Mouse (Mus musculus) lung, embryonic 16.5 days (tissue): ENCODE data around the gene Ugt1a7c. TPM values are rescaled to one million over a fixed set of nuclear protein-coding genes. Genes with fewer than 3 reads are reported as not detected.

Source experiments
- ATAC-seq: fragments of 200-750 bp; cut with Nextera tagmentation; 2 replicates; pipeline ENCODE4 v1.8.0; 2017; ENCODE audit warnings: low read depth, mild to moderate bottlenecking, moderate library complexity
- H3K27ac ChIP-seq: fragments of 300-500 bp; sonication (generic); 2 replicates; pipeline ENCODE4 v1.5.1; 2014; ENCODE audit warnings: mild to moderate bottlenecking, control low read depth, low read length
- H3K27me3 ChIP-seq: fragments of 300-500 bp; sonication (generic); 2 replicates; pipeline ENCODE4 v1.6.1; 2014; ENCODE audit warnings: low read depth, low read length, mixed read lengths; ENCODE audit not compliant: control insufficient read depth, insufficient read depth
- H3K36me3 ChIP-seq: fragments of 300-500 bp; sonication (generic); 2 replicates; pipeline ENCODE4 v1.6.1; 2014; ENCODE audit warnings: low read length; ENCODE audit not compliant: control insufficient read depth, insufficient read depth
- H3K4me1 ChIP-seq: fragments of 300-500 bp; sonication (generic); replicated peaks from 2 replicates; pipeline ENCODE4 v1.6.1; 2014; ENCODE audit warnings: low read length, mixed read lengths; ENCODE audit not compliant: control insufficient read depth, insufficient read depth
- H3K4me2 ChIP-seq: fragments of 300-500 bp; sonication (generic); 2 replicates; pipeline ENCODE4 v1.6.1; 2014; ENCODE audit warnings: low read depth, low read length, control low read depth
- H3K4me3 ChIP-seq: fragments of 300-500 bp; sonication (generic); 2 replicates; pipeline ENCODE4 v1.5.1; 2014; ENCODE audit warnings: mild to moderate bottlenecking, low read length, control low read depth
- H3K9ac ChIP-seq: fragments of 300-500 bp; sonication (generic); 2 replicates; pipeline ENCODE4 v1.6.1; 2014; ENCODE audit warnings: low read length, control low read depth
- H3K9me3 ChIP-seq: fragments of 300-500 bp; sonication (generic); 2 replicates; pipeline ENCODE4 v1.6.1; 2016; ENCODE audit warnings: low read length; ENCODE audit not compliant: control insufficient read depth
- WGBS: fragments of 180-500 bp; shearing (Covaris S2); extraction: QIAGEN DNeasy Blood & Tissue Kit; methylation state at CpG from one replicate; pipeline ENCODE4 v1.1.7; 2014; 5-methylcytosine and 5-hydroxymethylcytosine counted together
- polyA plus RNA-seq: library from polyadenylated mRNA; unstranded; fragments of >200 nt; fragmentation: Nextera tagmentation; extraction: Ambion mirVana; gene quantifications from 2 replicates; pipeline ENCODE4 v1.2.1, GENCODE M21; 2015

The Ugt1a7c gene
- polyA plus RNA-seq, 1 experiment from 2014 or later: 2.3 TPM

- H3K27ac ChIP-seq: no peak within 1 kb of the TSS
- no peak within 1 kb of the TSS for H3K9ac ChIP-seq
- WGBS: 69% methylated on average over 7 of the region's 7 CpGs
- peaks cover 4% of the 10 kb centered on the region; the same call in 1 of the 2 replicates for H3K4me1 ChIP-seq
- no peaks in the 10 kb centered on the region for H3K36me3 ChIP-seq
- no peak within 1 kb of the TSS for H3K4me2 ChIP-seq
- H3K4me3 ChIP-seq: no peak within 1 kb of the TSS
- H3K9me3 ChIP-seq: peaks cover 6% of the 10 kb centered on the region; the same call in 1 of the 2 replicates
- ATAC-seq: no peak
- H3K27me3 ChIP-seq: no peaks in the 10 kb centered on the region
These were observed 105.6 kb downstream of the Ugt1a7c start, which contains the start of gene Ugt1a2 for GRCm38 (mm10) chr1:88200456-88200855. Gene Ugt1a2 (plus strand): TSS chr1:88200601.

GRCm38 (mm10) chr1:88205294-88205922 is 110.5 kb downstream of the Ugt1a7c start, which contains the start of gene Dnajb3:
Gene Dnajb3 (minus strand): TSS chr1:88205782.
- Histone ChIP-seq H3K9ac (peak within 1 kb of the TSS; percentile 78), H3K9me3 (peaks cover 6% of the 10 kb centered on the region; the same call in 1 of the 2 replicates), H3K27ac (no peak within 1 kb of the TSS), H3K4me1 (peaks cover 4% of the 10 kb centered on the region; the same call in 1 of the 2 replicates), H3K27me3 (no peaks in the 10 kb centered on the region), H3K4me2 (peak within 1 kb of the TSS; percentile 90), H3K36me3 (no peaks in the 10 kb centered on the region), H3K4me3 (peak within 1 kb of the TSS; percentile 54)
- peak; percentile 99 for ATAC-seq
- 6% methylated on average over 62 of the region's 62 CpGs for WGBS

- H3K27ac ChIP-seq: no peak overlapping the region
- WGBS: 60% methylated on average over 2 of the region's 2 CpGs
These were observed 112.1 kb downstream of the Ugt1a7c start for GRCm38 (mm10) chr1:88206843-88207479.

GRCm38 (mm10) chr1:88211812-88212211 is 117.0 kb downstream of the Ugt1a7c start, which contains the start of gene Ugt1a1:
Gene Ugt1a1 (plus strand): TSS chr1:88211959.
- ATAC-seq: no peak
- no peak within 1 kb of the TSS for H3K9ac ChIP-seq
- H3K4me3 ChIP-seq: no peak within 1 kb of the TSS
- no peaks in the 10 kb centered on the region for H3K36me3 ChIP-seq
- H3K9me3 ChIP-seq: peaks cover 46% of the 10 kb centered on the region
- WGBS: 62% methylated on average over 8 of the region's 8 CpGs
- H3K4me2 ChIP-seq: no peak within 1 kb of the TSS
- H3K4me1 ChIP-seq: no peaks in the 10 kb centered on the region
- no peak within 1 kb of the TSS for H3K27ac ChIP-seq
- no peaks in the 10 kb centered on the region for H3K27me3 ChIP-seq

More at GRCm38 (mm10) chr1:88206843-88207479, 112.1 kb downstream of the Ugt1a7c start:
- Histone ChIP-seq H3K9ac (no peak overlapping the region), H3K4me1 (peaks cover 4% of the 10 kb centered on the region; the same call in 1 of the 2 replicates), H3K4me2 (no peak overlapping the region), H3K27me3 (no peaks in the 10 kb centered on the region), H3K36me3 (no peaks in the 10 kb centered on the region), H3K9me3 (peaks cover 14% of the 10 kb centered on the region), H3K4me3 (no peak overlapping the region)
- ATAC-seq: no peak

- H3K27ac ChIP-seq: no peak overlapping the region
- no peak overlapping the region for H3K4me2 ChIP-seq
- no peak for ATAC-seq
- H3K9me3 ChIP-seq: peaks cover 53% of the 10 kb centered on the region
- H3K9ac ChIP-seq: no peak overlapping the region
- no peak overlapping the region for H3K4me3 ChIP-seq
- H3K36me3 ChIP-seq: no peaks in the 10 kb centered on the region
- 54% methylated on average over 8 of the region's 8 CpGs for WGBS
- H3K27me3 ChIP-seq: no peaks in the 10 kb centered on the region
- H3K4me1 ChIP-seq: no peaks in the 10 kb centered on the region
These were observed 117.6 kb downstream of the Ugt1a7c start for GRCm38 (mm10) chr1:88212341-88213045.

- Histone ChIP-seq H3K27ac (no peak overlapping the region), H3K27me3 (no peaks in the 10 kb centered on the region), H3K4me2 (no peak overlapping the region), H3K36me3 (no peaks in the 10 kb centered on the region), H3K4me1 (no peaks in the 10 kb centered on the region), H3K4me3 (no peak overlapping the region), H3K9ac (no peak overlapping the region), H3K9me3 (peaks cover 55% of the 10 kb centered on the region)
- 69% methylated on average over 1 of the region's 1 CpGs for WGBS
- ATAC-seq: no peak
These were observed 118.2 kb downstream of the Ugt1a7c start for GRCm38 (mm10) chr1:88213061-88213460.

GRCm38 (mm10) chr1:88213766-88214461 is 119.1 kb downstream of the Ugt1a7c start:
- no peak overlapping the region for H3K4me2 ChIP-seq
- H3K4me1 ChIP-seq: no peaks in the 10 kb centered on the region
- 73% methylated on average over 2 of the region's 2 CpGs for WGBS
- peaks cover 55% of the 10 kb centered on the region for H3K9me3 ChIP-seq
- no peak overlapping the region for H3K4me3 ChIP-seq
- H3K9ac ChIP-seq: no peak overlapping the region
- no peak overlapping the region for H3K27ac ChIP-seq
- no peaks in the 10 kb centered on the region for H3K27me3 ChIP-seq
- ATAC-seq: no peak
- H3K36me3 ChIP-seq: no peaks in the 10 kb centered on the region

GRCm38 (mm10) chr1:88214462-88214952 is 119.6 kb downstream of the Ugt1a7c start:
- no peak overlapping the region for H3K9ac ChIP-seq
- H3K27me3 ChIP-seq: no peaks in the 10 kb centered on the region
- 77% methylated on average over 2 of the region's 2 CpGs for WGBS
- no peak overlapping the region for H3K4me2 ChIP-seq
- ATAC-seq: no peak
- H3K36me3 ChIP-seq: no peaks in the 10 kb centered on the region
- no peak overlapping the region for H3K27ac ChIP-seq
- peaks cover 55% of the 10 kb centered on the region for H3K9me3 ChIP-seq
- no peaks in the 10 kb centered on the region for H3K4me1 ChIP-seq
- H3K4me3 ChIP-seq: no peak overlapping the region
